Mouse (Mus musculus) ES-Bruce4 (cell line): ENCODE results near the gene Ptpro.

Experiments used
- CTCF ChIP-seq: IDR thresholded peaks from one replicate; pipeline ENCODE4 v1.8.1; 2011; ENCODE audit warnings: low read depth, low read length
- EP300 ChIP-seq: IDR thresholded peaks from 2 replicates; pipeline ENCODE4 v1.6.1; 2011; ENCODE audit warnings: low read depth, low read length; ENCODE audit not compliant: insufficient read depth
- POLR2A ChIP-seq: IDR thresholded peaks from one replicate; pipeline ENCODE4 v1.8.1; 2011; ENCODE audit warnings: low read length; ENCODE audit not compliant: insufficient read depth

- TF ChIP-seq CTCF: no peak
- no peak for TF ChIP-seq EP300
- TF ChIP-seq POLR2A: no peak
Observed at GRCm38 (mm10) chr6:137425500-137426432, 173.6 kb downstream of the Ptpro start.
